Mouse (Mus musculus) hindbrain, embryonic 13.5 days (tissue): ENCODE data around the gene Cnrip1. TPM values are rescaled to one million over a fixed set of nuclear protein-coding genes. Genes with fewer than 3 reads are reported as not detected.

Experiments
- polyA plus RNA-seq: library from polyadenylated mRNA; unstranded; fragments of >200 nt; fragmentation: Nextera tagmentation; extraction: Ambion mirVana; gene quantifications from 2 replicates; pipeline ENCODE4 v1.2.1, GENCODE M21; 2015

The Cnrip1 gene
- polyA plus RNA-seq, 1 experiment from 2014 or later: 99.1 TPM

Other genes starting within 250 kb of the Cnrip1 start
- 0.61 and 0.66 TPM in 2 replicates for gene Fbxo48, start 100.2 kb upstream of the Cnrip1 start, polyA plus RNA-seq
- 4.0 and 4.6 TPM in 2 replicates for gene Plek, start 795 bp downstream of the Cnrip1 start, polyA plus RNA-seq
- gene Ppp3r1, start 107.7 kb downstream of the Cnrip1 start, polyA plus RNA-seq: 178 and 180 TPM in 2 replicates
- gene Wdr92, start 130.5 kb downstream of the Cnrip1 start, polyA plus RNA-seq: 20.6 and 22.4 TPM in 2 replicates
- 50.3 and 51.0 TPM in 2 replicates for gene Pno1, start 160.0 kb downstream of the Cnrip1 start, polyA plus RNA-seq
- gene C1d, start 206.0 kb downstream of the Cnrip1 start, polyA plus RNA-seq: 129 and 131 TPM in 2 replicates